Mouse (Mus musculus): ENCODE measurements around the gene Ccser2. TPM values are rescaled to one million over a fixed set of nuclear protein-coding genes. Genes with fewer than 3 reads are reported as not detected.

The Ccser2 gene
- total RNA-seq, 1 experiment from 2014 or later: 40.3 TPM

GRCm38 (mm10) chr14:36952687-36953426, 15.7 kb downstream of the Ccser2 start:
- ATAC-seq (ENCODE audit: extremely low read depth, insufficient number of reproducible peaks, low FRiP score, poor library complexity, severe bottlenecking): peak; percentile 57

DNA sequence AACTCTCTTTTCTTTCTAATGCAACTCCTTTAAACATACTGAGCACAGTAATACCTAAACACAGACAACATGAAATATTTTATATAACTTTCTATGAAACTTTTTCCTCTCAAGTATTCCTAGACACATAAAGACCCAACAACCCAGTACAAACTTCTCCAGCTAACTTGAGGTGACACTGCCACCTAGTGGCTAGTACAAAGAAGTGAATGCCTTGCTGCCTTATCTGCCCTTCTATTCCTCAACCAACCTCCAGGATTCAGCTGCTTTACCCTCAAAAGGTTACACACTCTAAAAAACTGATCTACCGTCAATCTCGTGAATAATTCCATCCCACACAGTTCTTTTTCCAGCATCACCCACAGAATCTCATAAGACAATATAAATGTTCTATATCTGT, 16.4 kb downstream of the Ccser2 start:
- peak; percentile 84 for ATAC-seq (ENCODE audit: extremely low read depth, insufficient number of reproducible peaks, low FRiP score, poor library complexity, severe bottlenecking)

DNA sequence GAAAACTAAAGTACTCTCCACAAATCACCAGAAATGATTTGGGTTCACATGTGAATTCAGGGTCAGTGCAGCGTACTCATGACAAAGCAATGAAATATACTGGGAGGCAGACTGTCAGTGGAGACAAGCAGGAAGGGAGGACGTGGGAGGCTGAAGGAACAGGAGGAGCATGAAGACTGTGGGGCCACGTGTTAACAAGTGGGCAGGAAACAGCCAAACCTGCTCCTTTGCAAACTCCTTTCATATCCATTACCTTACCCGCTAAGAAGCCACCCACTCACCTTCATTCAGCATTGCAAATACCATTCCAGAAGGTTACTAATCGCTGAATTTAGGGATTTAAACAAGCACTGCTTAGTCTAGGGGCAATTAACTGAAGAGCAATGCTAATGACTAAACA, 25.9 kb downstream of the Ccser2 start:
- no peak for ATAC-seq (ENCODE audit: extremely low read depth, insufficient number of reproducible peaks, low FRiP score, poor library complexity, severe bottlenecking)

DNA sequence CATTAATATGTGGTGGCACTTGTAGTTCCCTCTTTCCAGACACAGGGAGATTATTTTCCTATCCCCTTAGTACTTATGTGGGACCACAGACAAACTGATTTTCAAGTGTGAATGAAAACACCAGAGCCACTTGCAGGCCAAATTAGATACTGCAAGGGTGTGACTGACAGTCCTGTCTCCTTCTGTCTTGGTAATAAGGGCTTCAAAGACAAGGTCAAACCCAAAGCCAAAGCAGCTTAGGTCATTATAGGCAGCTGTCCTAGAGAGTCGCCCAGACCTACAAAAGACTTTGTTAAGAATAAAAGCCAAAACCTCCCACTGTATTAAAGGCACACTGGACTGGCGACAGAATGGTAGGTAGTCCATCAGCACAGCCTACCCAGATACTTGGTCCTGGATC, 30.6 kb downstream of the Ccser2 start:
- ATAC-seq (ENCODE audit: extremely low read depth, insufficient number of reproducible peaks, low FRiP score, poor library complexity, severe bottlenecking): no peak

- ATAC-seq (ENCODE audit: extremely low read depth, insufficient number of reproducible peaks, low FRiP score, poor library complexity, severe bottlenecking): peak; percentile 70; the same call in 1 of the 2 replicates
Measured at GRCm38 (mm10) chr14:36937080-36937878, 31.3 kb downstream of the Ccser2 start.

GRCm38 (mm10) chr14:36932638-36933382, 35.8 kb downstream of the Ccser2 start:
- no peak for ATAC-seq (ENCODE audit: extremely low read depth, insufficient number of reproducible peaks, low FRiP score, poor library complexity, severe bottlenecking)

DNA sequence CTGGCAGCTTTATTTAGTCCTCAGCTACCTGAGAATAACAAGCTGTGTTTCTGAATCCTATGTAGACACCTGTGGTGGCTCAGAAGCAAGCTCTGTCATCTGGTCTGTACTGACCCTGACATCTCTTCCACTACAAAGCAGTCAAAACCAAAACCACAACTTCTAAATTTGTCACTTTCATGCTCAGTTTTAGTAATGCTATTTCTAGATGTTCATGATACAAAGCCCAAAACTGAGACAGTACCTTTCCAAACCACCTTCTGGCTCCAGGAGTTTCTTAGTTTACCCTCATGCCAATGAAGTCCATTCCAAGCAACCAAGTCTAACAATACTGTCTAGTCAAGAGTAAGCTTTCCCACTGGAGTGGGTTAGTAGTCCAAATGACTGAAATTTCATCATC, 36.5 kb downstream of the Ccser2 start:
- ATAC-seq (ENCODE audit: extremely low read depth, insufficient number of reproducible peaks, low FRiP score, poor library complexity, severe bottlenecking): peak; percentile 33; the same call in 1 of the 2 replicates

DNA sequence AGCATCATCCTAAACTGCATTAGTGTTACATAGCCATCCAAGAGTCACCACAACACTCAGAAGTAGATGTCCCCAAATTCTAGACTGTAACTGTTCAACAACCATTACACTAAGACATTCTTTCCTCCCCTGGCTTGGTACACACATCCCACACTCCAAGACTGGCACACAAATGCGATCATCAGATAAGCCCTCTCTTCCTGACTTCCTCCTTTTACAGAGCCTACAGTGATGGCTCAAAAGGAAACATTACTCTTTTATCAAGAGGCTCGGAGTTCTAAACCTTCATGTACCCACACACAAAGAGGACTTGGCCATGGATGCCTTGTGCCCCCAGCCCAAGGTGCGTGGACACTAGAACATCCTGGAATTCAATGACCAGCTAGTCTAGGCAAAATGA, 45.2 kb downstream of the Ccser2 start:
- ATAC-seq (ENCODE audit: extremely low read depth, insufficient number of reproducible peaks, low FRiP score, poor library complexity, severe bottlenecking): no peak

DNA sequence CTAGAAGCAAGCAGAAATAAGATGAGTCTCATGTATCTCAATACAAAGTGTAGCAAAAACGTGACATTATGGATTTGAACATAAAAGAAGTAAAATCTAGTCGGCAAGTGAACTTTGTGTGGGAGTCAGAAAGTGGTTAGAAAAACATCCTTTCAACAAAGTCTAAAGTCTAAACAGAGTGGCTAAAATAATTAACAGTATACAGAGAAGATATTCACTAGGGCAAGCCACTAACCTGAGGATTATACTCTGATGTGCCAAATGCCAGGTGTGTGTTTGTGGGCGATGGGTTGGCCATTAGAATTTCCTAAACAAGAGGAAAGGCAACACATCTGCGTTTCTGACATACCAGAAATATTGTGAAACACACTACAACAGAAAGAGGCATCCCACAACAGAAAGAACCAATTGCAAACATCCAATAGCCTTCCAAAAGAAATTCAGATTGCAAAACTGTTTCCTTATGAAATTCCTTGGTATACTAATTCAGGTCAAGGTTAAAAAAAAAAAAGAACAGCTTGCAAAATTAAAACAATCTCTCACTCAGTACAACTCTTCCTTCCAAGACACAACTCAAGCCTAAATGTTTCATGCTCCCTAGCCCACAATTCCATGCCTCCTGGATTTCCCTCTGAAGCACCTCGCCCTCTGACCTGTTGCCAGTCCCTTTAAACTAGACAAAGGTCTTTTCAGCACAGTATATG, 47.1 kb downstream of the Ccser2 start:
- no peak for ATAC-seq (ENCODE audit: extremely low read depth, insufficient number of reproducible peaks, low FRiP score, poor library complexity, severe bottlenecking)

GRCm38 (mm10) chr14:36919886-36920285, 48.7 kb downstream of the Ccser2 start:
- ATAC-seq (ENCODE audit: extremely low read depth, insufficient number of reproducible peaks, low FRiP score, poor library complexity, severe bottlenecking): no peak

DNA sequence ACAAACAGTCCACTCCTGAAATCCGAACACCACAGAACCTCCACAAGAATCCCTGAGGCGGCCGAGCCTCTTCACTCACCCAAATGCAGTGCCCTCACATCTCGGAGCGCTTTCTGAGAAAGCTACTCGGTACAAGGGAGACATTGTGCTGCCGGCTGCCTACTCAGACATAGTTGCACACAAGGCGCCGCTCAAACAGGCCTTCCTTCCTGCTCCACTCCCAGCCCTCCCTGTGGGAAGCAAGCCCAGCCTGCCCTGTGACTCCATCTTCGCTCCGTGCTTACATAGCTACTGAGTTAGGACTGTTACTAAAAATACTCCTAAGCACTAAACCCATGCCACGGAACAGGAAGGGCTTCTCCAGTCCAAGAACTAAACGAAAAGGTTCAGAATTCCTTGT, 49.4 kb downstream of the Ccser2 start:
- no peak for ATAC-seq (ENCODE audit: extremely low read depth, insufficient number of reproducible peaks, low FRiP score, poor library complexity, severe bottlenecking)

DNA sequence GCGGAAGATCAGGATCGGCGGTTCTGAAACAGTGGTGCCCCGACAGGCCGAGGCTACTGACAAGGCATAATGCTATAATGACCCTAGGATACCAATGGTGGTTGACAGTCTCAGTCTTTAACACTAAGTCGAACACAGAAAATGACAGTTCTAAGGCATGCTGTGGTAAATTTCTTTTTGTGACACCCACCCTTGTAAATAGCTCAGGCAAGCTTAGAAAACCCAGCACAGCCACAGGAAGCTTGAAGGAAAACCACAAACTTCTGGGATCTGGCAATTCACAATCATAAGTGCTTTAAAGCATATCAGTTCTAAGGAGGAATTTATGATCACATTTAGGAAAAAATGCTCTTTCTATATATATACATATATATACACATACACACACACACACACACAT, 53.4 kb downstream of the Ccser2 start:
- no peak for ATAC-seq (ENCODE audit: extremely low read depth, insufficient number of reproducible peaks, low FRiP score, poor library complexity, severe bottlenecking)

- no peak for ATAC-seq (ENCODE audit: extremely low read depth, insufficient number of reproducible peaks, low FRiP score, poor library complexity, severe bottlenecking)
Measured at GRCm38 (mm10) chr14:36914473-36915005, 54.0 kb downstream of the Ccser2 start.

DNA sequence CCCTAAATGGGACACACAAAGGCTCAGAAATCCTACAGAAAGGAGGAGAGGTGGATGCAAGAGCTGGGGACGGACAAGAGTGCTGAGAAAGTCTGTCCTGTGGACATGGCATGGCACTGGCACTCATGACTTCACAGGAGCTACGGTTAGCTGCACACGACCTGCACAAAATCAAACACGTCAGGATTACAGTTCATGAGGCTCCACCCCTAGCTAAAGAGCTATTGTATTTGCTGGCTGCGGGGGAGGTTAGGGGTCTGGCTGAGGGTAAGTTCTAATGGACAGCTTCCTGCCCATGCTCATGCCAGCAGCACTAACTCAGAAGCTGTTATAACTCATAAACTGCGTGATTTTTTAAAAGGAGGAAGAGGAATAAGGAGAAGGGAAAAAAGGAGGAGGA, 56.8 kb downstream of the Ccser2 start:
- peak; percentile 53; the same call in 1 of the 2 replicates for ATAC-seq (ENCODE audit: extremely low read depth, insufficient number of reproducible peaks, low FRiP score, poor library complexity, severe bottlenecking)

DNA sequence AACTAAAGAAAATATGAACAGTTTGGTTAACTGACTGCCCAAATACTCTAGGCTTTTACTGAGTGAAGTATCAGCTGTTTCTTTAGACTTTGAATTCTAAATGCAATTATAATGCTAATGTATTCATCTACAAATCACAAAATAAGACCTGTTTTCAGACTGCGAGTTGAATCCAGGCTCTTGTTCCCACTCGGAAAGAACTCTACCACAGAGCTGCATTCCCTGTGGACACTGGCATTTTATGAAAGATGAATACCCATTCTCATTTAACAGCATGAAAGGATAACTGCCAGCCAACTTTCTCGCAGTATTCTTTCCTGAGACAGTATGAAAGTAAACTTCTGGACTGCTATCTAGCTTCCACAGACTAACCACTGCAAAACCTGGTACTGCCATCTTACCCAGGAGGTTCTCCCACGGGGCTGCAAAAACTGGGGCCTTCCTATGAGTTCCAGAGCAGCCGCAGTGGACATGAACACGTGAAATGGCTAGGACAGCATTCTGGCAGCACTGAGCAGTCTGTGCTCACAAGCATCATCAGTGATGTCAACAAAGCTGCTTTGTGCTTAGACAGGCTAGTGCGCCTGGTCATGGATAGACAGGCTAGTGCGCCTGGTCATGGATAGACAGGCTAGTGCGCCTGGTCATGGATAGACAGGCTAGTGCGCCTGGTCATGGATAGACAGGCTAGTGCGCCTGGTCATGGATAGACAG, 62.6 kb downstream of the Ccser2 start:
- ATAC-seq (ENCODE audit: extremely low read depth, insufficient number of reproducible peaks, low FRiP score, poor library complexity, severe bottlenecking): no peak

DNA sequence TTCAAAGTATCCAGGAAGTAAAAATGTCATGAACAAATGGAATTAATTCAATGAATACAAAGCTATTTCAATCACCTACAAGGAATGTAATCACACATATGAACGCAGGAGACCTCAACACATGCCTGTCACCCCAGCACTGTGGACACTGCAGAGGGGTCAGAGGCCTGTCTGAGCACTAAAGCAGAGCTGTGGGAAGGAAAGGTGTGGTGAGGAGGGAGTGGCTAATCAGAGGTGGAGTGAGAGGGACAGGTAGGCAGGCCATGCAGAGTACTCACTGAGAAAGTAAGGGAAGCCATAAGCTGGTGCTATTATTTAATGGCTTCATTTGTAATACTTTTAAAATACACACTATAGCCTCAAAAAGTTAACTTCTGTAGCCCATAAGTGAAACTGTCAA, 64.4 kb downstream of the Ccser2 start:
- no peak for ATAC-seq (ENCODE audit: extremely low read depth, insufficient number of reproducible peaks, low FRiP score, poor library complexity, severe bottlenecking)

DNA sequence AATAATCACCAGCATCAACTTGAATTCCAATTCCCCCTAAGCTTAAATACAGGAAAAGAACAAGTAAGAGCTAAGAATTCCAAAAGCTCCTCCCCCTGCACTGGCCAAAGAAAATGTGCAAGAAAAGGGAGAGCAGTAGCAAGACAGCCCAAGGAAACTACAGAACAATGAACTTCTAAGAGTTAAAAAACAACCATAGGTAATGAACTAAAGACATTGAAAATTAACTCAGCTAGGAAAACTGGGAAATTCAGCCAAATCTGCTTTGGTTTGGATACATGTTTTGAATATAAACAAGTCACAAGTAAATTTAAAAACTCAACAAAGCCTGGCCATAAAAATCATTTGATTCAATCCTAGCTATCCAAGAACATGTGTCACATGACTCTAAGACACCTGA, 67.7 kb downstream of the Ccser2 start:
- ATAC-seq (ENCODE audit: extremely low read depth, insufficient number of reproducible peaks, low FRiP score, poor library complexity, severe bottlenecking): no peak

DNA sequence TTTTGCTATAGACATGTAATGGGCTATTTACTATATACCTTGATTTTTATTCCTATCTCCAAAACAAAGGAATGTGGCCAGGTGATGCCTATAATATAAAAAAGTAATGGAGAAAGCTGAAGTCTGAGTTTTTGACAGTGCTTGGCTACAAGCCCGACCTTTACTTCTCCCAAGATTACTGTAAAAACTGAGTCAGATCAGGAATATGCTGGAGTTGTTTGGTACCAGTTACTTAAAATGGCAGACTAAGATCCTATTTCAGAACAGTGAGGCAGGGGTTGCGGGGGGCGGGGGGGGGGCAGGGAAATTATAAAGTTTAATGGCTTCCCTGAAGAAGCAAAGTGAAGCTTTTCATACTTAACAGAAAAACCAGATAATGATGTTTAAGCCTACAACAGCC, 73.9 kb downstream of the Ccser2 start:
- ATAC-seq (ENCODE audit: extremely low read depth, insufficient number of reproducible peaks, low FRiP score, poor library complexity, severe bottlenecking): no peak
